Mouse (Mus musculus): ENCODE data around the gene Ankub1. TPM values are rescaled to one million over a fixed set of nuclear protein-coding genes. Genes with fewer than 3 reads are reported as not detected.

Gene Ankub1
- total RNA-seq (2021) = not detected
- long read RNA-seq, experiment 1 = 0 reads
- long read RNA-seq, experiment 2 = 0 reads

DNA sequence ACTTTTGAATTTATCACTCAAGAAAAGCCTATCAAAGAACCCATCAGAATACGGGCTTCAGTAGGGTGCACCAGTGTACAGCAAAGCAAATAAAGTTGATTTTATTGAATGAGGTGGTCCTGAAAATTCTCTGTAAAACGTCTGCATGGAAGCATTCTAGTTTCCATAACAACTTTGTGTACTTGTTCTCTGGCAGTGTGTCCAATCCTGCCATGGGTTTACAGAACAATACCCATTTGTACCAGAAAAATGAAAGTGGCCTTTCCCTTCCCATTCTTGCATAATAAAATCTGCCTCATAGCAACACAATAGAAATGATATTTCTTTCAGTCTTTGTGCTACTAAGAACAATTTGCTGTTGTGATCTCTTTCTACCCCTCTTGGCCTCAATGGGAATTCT, at the start of gene Ankub1:
Gene Ankub1 (minus strand): TSS at position 81 of the 400 bp plus-strand sequence.
- no peak for DNase-seq

DNA sequence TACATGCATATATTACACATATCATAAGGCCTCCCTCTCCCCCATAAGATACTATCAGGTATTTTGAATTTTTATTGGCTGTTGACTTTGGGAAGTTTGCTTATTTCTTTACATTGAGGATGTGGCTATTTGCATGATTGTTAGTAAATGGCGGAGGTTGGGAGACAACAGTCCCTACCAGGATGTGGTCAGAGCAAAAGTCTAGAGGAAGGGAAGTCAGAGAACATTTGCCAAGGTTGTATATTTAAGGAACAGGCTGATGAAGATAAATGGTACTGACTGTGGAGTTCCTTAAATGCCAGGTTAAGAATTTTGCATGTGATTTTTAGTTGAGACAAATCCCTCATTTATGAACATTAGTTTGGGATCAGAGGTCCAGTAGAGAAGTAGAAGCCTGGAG, 47.2 kb upstream of the Ankub1 start:
- no peak for DNase-seq

DNA sequence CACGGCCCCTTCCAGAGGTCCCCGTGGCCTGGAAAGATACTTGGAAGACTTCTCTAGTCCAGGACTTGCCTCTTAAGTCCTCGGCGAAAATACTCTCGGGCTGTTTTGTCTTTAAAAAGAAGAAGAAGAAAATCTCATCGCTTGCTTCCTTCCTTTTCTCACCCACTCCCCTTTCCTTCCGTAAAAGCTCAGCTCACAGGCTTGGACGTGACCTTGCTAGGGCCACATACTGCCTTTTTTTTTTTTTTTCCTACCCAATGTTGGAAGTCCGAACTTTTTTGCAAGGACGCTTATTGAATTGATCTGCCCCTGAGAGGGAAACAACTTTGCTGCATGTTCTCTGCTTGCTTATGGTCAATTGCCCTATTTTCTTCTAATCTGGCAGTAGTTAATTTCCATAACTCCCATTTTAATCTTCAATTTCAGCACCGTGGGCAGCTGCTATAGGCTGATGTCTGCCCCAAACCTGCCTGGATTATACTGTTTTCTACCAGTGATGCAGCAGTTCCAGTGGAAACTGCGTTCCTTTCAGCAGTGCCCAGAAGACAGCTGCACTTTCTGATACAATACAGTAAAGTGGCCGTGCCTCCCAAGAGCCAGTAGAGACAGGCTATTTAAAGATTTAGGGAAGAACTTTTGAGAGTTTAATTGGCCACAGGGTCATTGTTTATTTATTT, 44.0 kb upstream of the Ankub1 start:
- DNase-seq = peak; percentile 3

DNA sequence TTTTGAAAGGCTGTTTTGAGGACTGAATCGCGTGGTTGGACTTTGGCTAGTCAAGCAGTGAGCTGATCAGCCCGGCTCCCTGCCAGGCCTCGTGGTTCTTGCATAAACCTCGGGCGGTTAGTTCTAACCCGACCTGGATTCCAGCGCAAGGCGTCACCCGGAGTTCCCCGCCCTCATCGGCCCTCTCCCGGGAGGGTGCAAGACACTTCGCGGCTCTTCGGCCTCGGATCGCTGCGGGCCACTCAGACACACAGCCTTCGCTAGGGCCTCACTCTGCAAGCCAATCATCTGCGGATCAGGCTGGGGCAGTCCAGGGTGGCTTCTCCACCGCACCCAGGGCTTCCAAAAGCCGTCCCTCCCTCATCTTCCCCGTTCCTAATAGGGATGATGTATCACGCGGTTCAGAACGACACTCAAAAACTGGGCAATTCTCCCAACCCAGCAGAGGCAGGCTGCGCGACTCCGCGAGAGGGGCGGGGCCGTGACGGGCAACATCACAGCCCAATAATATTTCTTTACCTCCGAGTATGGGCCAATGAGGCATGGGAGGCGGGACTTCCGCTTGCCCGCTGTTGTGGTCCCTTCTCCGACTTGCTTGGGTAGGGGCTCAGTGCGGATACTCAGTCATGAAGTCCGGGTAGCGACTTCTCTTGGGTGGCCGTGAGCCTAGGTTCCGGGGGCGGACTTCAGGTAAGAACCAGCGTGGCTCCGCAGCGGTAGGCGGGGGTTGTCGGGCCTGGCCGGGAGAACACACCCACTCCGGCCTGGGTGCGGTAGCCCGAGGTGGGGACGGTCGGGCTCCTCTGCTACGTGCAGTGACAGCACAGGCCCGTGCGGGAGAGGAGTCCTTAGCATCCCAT, 43.1 kb upstream of the Ankub1 start, which contains the start of gene Rnf13:
Gene Rnf13 (plus strand): TSS at position 552 of the 860 bp plus-strand sequence.
- peak; percentile 97 for DNase-seq

DNA sequence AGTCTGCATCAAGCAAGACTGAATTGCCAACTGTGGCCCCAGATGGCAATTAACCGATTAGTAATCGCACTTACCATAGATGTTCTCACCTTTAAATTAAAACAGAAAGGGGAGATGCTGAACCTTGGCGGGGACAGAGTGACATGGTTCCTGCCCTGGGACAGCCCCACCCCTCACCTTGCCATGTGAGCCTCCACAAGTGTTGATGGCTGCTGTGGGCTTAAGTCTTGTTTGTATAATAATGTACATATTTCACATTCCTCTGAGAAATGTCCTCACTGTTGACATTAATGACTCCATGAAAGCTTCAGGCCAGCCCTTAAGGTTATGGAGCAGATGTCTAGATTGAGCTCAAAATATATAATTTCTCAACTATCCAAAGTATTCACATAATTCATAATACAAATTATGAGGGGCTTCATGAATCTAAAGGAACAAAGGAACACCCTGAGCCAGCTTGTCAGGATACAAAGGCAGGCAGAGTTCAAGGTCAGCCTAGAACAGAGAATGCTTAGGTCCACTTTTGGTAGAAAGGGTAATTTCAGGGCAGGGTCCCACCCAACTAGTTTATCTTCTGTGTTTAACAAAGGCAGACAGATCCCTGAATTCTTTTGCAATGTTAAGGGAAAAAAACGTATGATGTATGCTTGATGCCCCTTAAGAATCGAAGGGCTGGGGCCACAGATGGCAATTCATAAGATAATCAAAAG, 39.8 kb upstream of the Ankub1 start:
- no peak for DNase-seq

DNA sequence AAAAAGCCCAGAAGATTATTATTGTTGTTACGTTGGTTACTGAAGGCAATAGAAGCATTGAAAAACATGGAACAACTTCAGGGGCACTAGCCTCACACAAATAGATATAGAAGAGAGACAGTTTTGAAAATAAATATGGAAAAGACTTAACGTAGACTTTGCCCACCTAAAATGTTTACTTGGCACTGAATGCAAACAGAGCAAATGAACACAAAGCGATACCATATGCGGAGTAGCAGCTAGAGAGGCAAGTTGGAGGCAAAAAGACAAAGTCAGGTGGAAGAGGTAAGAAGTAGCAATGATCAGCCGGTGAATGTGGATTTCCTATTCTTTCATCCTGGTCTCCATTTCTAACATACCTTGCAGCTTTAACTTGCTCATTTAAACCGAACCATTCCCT, 21.6 kb upstream of the Ankub1 start:
- no peak for DNase-seq

DNA sequence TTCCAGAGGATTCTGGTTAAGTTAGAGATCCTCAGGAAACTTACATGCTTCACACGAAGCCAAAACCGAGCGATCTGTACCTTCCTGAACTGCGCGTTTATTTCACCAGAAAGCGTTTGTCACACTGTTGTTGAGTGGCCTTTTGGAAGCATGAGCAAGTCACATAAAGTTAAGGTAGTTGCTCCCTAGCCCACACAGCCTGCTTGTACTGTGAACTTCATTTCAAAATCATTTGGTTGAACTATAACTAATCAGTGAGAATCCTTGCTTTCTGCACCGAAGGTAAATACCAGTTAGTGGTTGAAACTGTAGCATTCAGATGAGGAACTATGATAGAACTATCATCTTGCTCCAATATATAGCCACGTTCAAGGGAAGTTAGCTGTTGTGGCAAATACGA, 4.2 kb upstream of the Ankub1 start:
- DNase-seq = no peak

DNA sequence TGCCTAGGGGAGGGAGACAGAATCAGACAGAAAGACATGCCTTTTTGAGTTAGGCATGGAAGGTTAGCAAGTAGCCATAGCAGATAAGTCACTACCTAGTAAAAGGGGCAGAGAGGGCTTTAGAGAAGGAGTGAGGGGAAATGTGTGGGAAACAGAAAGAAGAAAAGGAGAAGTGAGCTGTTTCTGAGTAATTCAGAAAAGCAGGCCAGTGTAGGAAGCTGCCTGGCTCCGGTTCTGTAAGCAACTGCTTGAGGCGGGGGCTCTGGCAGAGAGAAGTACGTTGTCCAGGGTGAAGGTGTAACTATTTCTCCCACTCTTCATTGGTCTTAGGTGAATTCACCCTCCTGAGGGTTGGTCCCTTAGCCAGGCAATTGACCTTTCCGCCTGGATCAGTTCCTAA, 3.6 kb upstream of the Ankub1 start:
- DNase-seq = no peak

DNA sequence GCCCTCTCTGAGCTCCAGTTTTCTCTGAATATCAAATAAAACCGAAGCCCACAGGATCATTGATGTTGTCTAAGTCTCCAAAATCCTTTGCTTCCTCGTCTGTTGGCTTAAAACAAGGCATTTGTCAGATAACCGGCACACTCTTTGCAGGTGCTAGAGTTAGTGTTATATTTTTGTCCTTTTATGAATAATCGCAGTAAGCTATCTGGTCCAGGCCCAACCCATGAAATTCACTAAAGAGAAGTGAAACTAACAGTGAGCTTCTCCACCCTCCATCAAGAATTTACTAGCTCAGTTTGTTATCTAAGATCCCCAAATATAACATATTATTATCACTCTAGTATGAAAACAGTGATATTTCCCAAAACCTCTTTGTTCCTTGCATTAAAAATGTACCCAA, 827 bp downstream of the Ankub1 start:
- no peak for DNase-seq

DNA sequence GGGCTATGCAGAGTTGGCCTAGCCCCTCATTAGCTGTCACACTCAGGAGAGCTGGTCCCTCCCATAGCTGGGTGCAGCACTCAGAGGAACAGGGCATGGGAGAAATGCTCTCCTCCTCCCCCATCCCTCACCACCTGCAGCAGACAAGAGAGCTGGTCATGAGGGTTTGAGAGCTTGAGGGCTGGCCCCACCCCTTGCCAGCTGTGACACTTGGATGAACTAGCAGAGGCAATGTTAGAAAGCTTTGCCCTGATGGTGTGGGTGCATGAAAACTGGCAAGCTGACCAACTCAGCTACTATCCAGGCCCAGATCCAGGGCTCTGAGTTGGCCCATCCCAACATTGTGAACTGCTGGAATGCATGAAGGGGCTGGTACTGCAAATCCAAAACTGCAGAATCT, 14.8 kb downstream of the Ankub1 start:
- DNase-seq = no peak

DNA sequence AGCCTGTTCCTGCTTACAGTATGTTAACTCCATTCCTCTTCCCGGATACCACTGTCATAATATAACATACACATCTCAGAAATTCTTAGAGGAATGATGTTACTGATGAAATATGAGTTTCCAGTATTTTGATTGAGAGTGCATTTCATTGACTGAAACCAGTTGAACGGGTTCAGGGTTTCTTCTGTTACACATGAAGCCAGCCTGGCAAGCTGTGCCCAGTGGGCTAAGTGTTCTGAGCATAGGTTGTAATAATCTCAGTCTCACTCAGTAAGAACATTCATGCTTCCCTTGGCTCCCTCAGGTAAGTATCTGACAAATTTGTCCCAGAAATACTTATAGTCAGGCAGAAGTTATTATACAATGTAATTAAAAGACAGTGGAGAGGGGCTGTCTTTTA, 18.5 kb downstream of the Ankub1 start:
- no peak for DNase-seq

DNA sequence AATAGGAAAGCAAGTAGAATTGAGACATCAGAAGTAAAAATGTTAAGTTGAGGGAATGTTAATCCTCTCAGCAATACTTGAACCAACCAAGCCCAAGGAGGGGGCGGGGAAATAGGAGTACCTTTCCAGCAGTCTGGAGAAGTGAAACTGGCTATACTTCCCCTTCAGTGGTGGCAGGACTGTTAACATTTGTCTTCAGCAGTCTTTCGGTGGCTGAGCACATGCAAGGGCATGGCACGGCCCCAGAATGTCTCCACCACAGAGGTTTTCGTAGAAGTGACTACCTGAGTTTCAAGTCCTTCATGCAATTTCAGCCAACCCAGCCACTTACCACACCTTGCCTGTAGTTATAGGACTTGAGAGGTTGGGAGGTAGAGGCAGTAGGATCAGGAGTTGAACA, 19.0 kb downstream of the Ankub1 start:
- DNase-seq = no peak

DNA sequence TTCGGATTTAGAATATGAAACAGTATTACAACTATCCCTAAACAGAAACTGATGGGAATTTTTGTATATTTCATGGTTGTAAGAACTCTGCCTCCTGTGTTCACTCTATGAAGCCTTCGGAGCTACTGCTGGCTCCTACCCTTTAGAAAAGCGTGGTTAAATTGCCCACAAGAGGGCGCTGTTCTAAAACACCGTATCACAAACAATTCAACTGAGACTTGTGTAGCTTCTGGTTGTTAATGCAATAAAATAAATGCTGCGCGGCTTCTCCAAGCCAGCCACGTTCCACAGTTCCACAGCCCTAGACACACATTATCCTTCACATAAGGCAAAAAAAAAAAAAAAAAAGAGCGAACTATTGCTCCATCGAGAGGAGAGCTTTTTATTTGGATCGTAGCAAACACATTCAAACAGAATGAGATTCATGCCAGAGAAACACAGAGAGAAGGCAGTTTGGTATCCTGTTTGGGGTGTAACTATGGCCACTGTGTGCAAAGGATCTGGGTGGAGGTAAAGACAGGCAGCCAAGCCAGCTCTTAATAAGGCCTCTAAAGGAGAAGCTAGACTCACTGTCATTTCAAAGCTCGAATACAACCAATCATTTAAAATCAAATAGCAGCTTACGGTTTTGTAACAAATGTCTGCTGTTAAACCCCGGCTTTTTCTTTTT, 25.4 kb downstream of the Ankub1 start:
- peak; percentile 80 for DNase-seq

DNA sequence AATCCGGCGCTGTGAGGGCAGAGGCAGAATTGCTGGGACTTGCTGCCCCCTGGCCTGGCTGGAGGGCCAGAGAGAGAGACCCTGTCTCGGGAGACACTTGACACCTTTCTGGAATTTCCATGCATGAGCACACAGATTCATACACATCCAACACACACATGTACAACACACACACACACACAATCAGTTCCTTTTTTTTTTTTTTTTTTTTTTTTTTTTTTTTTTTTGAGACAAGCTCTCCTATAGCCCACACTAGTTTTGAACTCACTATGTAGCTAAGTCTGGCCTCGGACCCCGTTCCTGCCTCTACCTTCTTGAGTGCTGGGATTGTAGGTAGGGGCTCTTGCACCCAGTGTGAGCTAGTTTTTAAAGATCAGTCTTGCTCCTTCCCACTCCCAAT, 26.7 kb downstream of the Ankub1 start:
- no peak for DNase-seq

DNA sequence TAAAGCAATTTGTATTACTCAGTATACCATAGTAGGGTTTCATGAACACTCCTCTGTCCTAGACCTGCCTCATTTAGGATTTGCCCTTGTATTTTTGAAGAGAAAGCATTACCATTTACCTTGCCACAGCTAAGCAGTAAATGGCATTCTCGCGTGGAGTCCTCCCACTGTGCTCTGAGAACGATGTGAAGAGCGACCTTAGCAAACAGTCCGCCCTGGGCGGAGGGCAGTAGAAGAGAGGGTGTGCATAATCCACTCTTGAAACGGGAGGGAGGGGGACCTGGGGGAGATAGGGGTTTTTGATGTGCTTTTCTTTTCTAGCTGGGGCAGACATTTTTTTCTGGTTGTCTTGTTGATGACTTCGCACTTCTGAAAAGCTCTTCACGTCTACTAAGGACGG, 27.9 kb downstream of the Ankub1 start:
- DNase-seq = no peak

DNA sequence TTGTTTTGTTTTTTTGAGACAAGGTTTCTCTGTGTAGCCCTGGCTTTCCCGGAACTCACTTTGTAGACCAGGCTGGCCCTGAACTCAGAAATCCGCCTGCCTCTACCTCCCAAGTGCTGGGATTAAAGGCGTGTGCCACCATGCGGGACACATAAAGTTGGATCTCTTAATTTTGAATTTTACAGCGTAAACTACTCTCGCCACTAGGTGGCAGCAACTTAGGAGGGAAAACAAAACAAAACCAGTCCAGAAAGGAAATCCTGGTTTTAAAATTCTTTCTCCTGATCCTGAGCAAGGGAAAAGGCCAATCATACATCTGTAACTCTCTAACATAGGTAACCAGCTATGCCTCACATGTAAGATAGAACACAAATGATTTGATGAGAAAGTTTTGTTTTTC, 28.9 kb downstream of the Ankub1 start:
- DNase-seq = peak; percentile 60

DNA sequence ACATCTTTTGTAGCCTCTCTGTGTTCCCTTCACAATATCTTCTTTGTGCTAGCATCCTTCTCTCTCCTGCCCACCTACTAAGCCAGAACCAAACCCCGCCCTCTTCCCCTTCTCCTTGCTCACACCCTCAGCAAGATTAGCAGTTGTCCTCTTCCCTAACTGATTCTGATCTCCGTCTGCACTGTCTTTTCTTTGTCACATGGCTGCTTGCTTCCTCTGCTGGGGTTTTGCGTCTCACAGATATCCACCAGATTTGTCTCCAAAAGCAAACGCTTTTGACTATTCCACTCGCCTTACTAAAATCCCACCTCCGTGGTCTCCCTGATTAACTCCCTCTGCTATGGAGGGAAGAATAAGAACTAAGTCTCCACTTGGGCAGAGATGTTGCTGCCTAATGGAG, 34.0 kb downstream of the Ankub1 start:
- no peak for DNase-seq

DNA sequence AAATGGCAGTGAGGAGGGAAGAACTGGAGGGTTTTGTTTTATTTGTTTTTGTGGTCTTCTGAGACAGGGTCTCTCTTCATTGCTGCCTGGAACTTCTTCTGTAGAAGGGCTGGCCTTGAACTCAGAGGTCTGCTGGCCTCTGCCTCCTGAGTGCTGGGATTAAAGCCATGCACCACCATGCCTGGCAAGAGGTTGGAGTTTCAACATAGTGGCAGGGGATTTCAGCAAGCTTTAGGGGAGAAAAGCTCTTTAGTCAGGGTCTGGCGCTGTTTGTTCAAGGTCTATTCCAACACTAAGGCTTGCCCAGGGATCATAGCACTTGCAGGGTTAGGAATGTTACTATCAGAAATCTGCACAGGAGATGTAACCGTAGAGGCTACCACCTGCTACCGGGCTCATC, 39.0 kb downstream of the Ankub1 start:
- peak; percentile 46 for DNase-seq

DNA sequence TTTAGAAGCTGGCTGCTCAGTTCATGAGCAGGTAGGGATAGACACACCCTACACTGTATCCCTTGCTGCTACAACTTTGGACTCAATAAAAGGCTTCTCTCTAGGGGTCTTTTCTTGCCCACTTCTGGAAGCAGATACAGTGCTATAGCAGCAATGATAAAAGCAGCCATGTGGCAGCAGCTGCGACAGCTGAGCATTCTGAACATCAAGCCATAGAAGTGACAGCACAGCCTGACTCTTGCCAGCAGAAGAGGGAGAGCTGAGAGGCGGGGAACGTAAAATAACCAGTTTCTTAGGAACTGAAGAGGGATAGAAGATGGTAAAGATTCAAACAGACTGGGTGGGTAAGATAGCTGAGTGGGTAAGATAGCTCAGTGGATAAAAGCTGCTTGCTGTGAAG, 40.1 kb downstream of the Ankub1 start:
- no peak for DNase-seq

DNA sequence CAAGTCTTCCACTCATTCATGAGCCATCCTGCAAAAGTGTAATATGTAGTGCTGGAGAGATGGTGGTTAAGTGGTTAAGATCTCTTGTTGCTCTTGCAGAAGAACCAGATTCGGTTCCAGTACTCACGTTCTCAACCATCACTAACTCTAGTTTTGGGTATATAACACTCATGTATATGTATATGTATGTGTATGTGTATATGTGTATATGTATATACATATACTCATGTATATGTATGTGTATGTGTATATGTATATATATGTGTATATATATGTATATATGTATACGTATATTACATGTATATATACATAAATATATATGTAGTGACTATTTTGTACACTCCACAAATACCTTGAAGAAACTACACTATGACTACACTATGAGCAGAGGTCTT, 40.7 kb downstream of the Ankub1 start:
- DNase-seq = no peak

DNA sequence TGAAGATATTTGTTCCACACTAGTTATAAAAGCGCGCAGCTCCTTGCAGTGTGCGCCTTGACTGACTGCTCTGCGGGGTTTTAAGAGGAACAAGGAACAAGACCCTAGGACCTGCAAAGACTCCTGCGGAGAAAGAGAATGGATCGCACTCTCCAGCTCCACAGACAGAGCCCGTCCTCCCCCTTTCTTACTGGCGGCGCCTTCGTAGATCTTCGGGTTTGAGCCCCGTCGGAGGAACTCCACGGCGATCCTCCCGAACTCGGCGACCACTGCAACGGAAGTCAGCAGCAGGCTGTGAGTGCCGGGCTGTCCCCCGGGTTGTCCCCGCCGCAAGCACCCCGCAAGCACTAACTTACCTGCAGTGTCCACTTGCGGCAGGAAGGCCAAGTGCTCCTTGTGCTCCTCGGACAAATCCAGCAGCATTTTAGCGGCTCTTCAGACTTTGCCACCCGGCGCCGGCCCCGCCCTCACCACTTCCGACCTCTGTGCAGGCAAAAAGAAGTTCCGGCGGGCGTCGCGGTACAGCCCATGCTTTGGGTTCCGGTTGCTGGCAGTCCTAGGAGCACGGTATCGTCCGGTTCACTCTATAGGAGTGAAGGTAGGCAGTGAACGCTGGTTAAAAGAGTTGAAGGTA, 41.3 kb downstream of the Ankub1 start, which contains the start of gene Commd2:
Gene Commd2 (minus strand): TSS at position 485 of the 634 bp plus-strand sequence.
- DNase-seq = peak; percentile 94

DNA sequence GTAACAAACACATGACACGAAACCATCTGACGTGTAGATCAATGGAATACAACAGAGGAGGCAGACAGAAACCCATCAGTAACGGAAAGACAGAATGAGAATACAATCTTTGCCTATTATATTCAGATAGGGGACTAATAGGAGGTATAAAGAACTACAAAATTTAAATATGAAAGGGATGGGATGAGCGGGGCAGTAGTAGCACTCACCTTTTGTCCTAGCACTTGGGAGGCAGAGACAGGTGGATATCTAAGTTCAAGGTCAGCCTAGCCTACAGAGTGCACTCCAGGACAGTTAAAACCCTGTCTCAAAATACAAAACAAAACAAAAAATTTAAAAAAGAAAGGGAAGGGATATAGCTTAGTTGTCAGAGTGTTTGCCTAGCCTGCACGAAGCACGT, 49.4 kb downstream of the Ankub1 start:
- no peak for DNase-seq
